Mouse (Mus musculus) neural tube, embryonic 11.5 days (tissue): ENCODE measurements around the gene Oas1h. TPM values are rescaled to one million over a fixed set of nuclear protein-coding genes. Genes with fewer than 3 reads are reported as not detected.
"Not testable (repeated sequence)": the region's sequence is repeated elsewhere in the genome, so short reads cannot be mapped to it uniquely, and the experiment has no call there.

ENCODE experiments used
- ATAC-seq: fragments of 200-750 bp; cut with Nextera tagmentation; 2 replicates; pipeline ENCODE4 v1.8.0; 2017; ENCODE audit warnings: moderate number of reproducible peaks, mild to moderate bottlenecking, moderate TSS enrichment, moderate library complexity; ENCODE audit not compliant: insufficient read depth, low FRiP score, low TSS enrichment
- DNase-seq: peaks from one replicate; pipeline ENCODE4 v3.0.0-alpha.2; 2015; ENCODE audit warnings: low spot score
- H3K27ac ChIP-seq: fragments of 300-500 bp; sonication (generic); 2 replicates; pipeline ENCODE4 v1.5.1; 2014; ENCODE audit warnings: low read depth, mild to moderate bottlenecking, low read length
- H3K27me3 ChIP-seq: fragments of 300-500 bp; sonication (generic); 2 replicates; pipeline ENCODE4 v1.6.1; 2014; ENCODE audit warnings: mild to moderate bottlenecking, low read length, mixed read lengths; ENCODE audit not compliant: control insufficient read depth, insufficient read depth
- H3K36me3 ChIP-seq: fragments of 300-500 bp; sonication (generic); 2 replicates; pipeline ENCODE4 v1.6.1; 2014; ENCODE audit warnings: mild to moderate bottlenecking, low read length, moderate library complexity, mixed read lengths; ENCODE audit not compliant: control insufficient read depth, insufficient read depth
- H3K4me1 ChIP-seq: fragments of 300-500 bp; sonication (generic); 2 replicates; pipeline ENCODE4 v1.6.1; 2014; ENCODE audit warnings: low read length, mixed read lengths; ENCODE audit not compliant: control insufficient read depth, insufficient read depth
- H3K4me2 ChIP-seq: fragments of 300-500 bp; sonication (generic); 2 replicates; pipeline ENCODE4 v1.6.1; 2014; ENCODE audit warnings: low read depth, mild to moderate bottlenecking, moderate library complexity
- H3K4me3 ChIP-seq: fragments of 300-500 bp; sonication (generic); 2 replicates; pipeline ENCODE4 v1.5.1; 2014; ENCODE audit warnings: low read depth, low read length
- H3K9ac ChIP-seq: fragments of 300-500 bp; sonication (generic); 2 replicates; pipeline ENCODE4 v1.6.1; 2014; ENCODE audit warnings: mild to moderate bottlenecking, low read length
- H3K9me3 ChIP-seq: fragments of 300-500 bp; sonication (generic); 2 replicates; pipeline ENCODE4 v1.6.1; 2016; ENCODE audit warnings: low read length; ENCODE audit not compliant: control insufficient read depth
- WGBS: fragments of 180-500 bp; shearing (Covaris S2); extraction: QIAGEN DNeasy Blood & Tissue Kit; methylation state at CpG from one replicate; pipeline ENCODE4 v1.1.7; 2014; 5-methylcytosine and 5-hydroxymethylcytosine counted together
- polyA plus RNA-seq: library from polyadenylated mRNA; unstranded; fragments of >200 nt; fragmentation: Nextera tagmentation; extraction: Ambion mirVana; gene quantifications from 2 replicates; pipeline ENCODE4 v1.2.1, GENCODE M21; 2014

Oas1h gene
- polyA plus RNA-seq, 1 experiment from 2014 or later: not detected

DNA sequence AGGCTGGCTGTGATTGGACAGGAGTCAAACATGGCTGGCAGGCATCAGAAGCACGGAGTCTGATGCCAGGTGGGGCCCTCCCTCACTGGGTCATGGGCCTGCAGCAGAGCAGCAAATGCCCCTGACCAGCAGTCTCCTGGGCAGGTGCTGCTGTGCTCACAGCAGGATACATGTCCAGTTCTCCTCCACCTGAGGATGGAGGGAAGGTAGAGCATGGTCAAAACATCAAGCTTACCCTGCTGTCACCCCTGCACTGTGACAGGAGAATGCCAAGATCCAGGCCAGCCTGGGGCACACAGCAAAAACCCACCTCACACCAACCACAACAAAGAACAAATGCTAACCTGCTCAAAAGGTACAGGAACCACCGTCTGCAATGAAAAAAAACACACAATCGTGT is 15.6 kb downstream of the Oas1h start:
- not testable (repeated sequence) for ATAC-seq, H3K9me3 ChIP-seq, H3K9ac ChIP-seq, DNase-seq, H3K27me3 ChIP-seq, H3K36me3 ChIP-seq, H3K4me3 ChIP-seq, H3K4me1 ChIP-seq, H3K27ac ChIP-seq, H3K4me2 ChIP-seq
- 74% methylated on average over 2 of the region's 3 CpGs for WGBS

DNA sequence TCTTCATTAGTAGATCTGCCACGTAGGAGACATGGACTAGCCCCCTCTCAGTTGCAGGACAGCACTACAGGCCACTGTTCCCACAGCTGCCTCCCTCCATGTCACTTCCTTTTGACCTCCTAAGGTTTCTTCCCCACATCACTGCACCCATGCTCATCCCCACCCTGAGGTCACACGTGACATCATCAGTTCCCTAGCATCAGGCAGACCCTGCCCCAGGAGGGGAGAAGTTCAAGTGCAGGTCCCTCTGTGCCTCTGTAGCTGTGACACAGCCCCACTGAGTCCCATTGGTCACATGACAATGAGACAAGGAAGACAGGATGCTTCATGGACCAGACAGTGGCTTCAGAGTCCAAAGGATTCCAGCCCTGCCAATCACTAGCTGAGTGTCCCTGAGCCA is 16.2 kb downstream of the Oas1h start:
- not testable (repeated sequence) for H3K27ac ChIP-seq, H3K27me3 ChIP-seq, ATAC-seq, H3K4me2 ChIP-seq, DNase-seq, H3K4me3 ChIP-seq, H3K4me1 ChIP-seq, H3K9me3 ChIP-seq, H3K9ac ChIP-seq, H3K36me3 ChIP-seq
- WGBS: 67% methylated on average over 2 of the region's 2 CpGs

DNA sequence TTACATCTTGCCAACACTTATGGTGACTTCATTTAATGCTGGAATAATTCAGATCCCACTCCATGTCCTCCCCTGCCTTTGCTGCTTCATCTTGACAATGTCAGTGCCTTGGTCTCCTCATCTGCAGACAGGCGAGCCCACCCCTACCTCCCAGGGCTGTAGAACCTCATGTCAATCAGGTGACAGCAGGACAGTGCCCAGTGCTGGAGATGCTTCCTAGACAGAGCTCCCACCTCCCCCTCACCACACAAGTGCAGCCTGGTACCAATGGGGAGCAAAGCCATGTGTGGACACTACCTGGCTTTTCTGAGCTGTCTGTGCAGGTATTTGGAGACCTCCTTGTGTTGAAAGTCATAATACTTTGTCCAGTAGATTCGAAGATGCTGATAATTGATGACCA is 17.6 kb downstream of the Oas1h start:
- H3K9me3 ChIP-seq, H3K4me2 ChIP-seq, H3K4me3 ChIP-seq, H3K9ac ChIP-seq, H3K36me3 ChIP-seq, ATAC-seq, DNase-seq, H3K4me1 ChIP-seq, H3K27me3 ChIP-seq, H3K27ac ChIP-seq: not testable (repeated sequence)
- 80% methylated on average over 2 of the region's 2 CpGs for WGBS

- ATAC-seq, H3K9ac ChIP-seq, H3K4me2 ChIP-seq, H3K27me3 ChIP-seq, H3K4me3 ChIP-seq, H3K9me3 ChIP-seq, DNase-seq, H3K4me1 ChIP-seq, H3K36me3 ChIP-seq, H3K27ac ChIP-seq: not testable (repeated sequence)
- 93% methylated on average over 6 of the region's 6 CpGs for WGBS
Measured at GRCm38 (mm10) chr5:120881681-120882080, 20.5 kb downstream of the Oas1h start.

DNA sequence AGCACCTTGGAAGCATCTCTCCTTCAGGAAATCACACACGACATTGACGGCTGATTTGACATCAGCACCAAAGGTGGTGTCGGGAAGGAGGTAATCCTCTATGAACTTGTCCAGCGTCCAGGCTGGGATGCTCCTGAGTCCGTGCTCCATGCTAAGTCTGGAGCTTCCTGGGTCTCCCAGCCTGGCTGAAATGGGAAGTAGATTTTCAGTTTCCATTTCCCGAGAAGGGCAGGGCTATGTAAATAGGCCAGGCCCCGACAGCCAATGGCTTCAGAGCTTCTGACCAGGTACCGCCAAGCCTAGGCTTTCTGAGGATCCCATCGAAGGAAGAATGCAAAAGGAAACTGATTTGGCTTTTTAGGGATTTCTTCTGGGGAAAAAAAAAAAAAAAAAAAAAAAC is 26.2 kb downstream of the Oas1h start, which contains the start of gene Oas1g:
TSS of gene Oas1g (minus strand) at position 201 of the 400 bp plus-strand sequence.
- not testable (repeated sequence) for H3K27me3 ChIP-seq, DNase-seq
- 23% methylated on average over 5 of the region's 9 CpGs for WGBS

DNA sequence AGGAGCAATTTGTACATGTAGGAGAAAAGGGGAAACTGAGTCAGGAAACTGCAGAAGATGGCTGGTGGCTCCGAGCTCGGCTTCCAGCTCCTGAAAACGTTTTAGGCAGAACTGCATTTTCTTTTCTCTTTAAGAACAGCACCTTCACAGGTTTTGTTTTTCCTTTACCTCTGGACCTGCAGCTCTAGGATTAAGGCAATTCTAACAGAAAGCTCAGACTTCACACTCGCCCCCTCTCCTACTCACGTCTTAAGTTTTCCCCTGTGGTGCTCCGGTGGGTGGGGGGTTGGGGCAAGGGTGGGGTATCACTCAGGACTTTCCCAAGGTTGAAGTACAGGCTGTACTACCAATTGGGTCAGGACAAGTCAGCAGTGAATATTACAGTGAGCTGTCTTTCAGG is 26.6 kb downstream of the Oas1h start:
- ATAC-seq: no peak
- Histone ChIP-seq H3K9ac (no peak overlapping the region), H3K4me3 (no peak overlapping the region), H3K9me3 (no peaks in the 10 kb centered on the region), H3K4me2 (no peak overlapping the region), H3K4me1 (no peaks in the 10 kb centered on the region), H3K27ac (no peak overlapping the region), H3K27me3 (no peaks in the 10 kb centered on the region), H3K36me3 (no peaks in the 10 kb centered on the region)
- 61% methylated on average over 6 of the region's 6 CpGs for WGBS
- no peak for DNase-seq

More for the DNA sequence above, 26.2 kb downstream of the Oas1h start, which contains the start of gene Oas1g:
- H3K9me3 ChIP-seq, H3K36me3 ChIP-seq, H3K4me1 ChIP-seq, H3K4me2 ChIP-seq, H3K9ac ChIP-seq, H3K4me3 ChIP-seq, ATAC-seq, H3K27ac ChIP-seq: not testable (repeated sequence)

GRCm38 (mm10) chr5:120888294-120888815 is 27.1 kb downstream of the Oas1h start:
- not testable (repeated sequence) for H3K36me3 ChIP-seq, H3K9ac ChIP-seq, H3K27ac ChIP-seq, H3K9me3 ChIP-seq, DNase-seq, H3K4me1 ChIP-seq, ATAC-seq, H3K4me3 ChIP-seq, H3K4me2 ChIP-seq, H3K27me3 ChIP-seq
- 42% methylated on average over 4 of the region's 4 CpGs for WGBS

- 77% methylated on average over 2 of the region's 2 CpGs for WGBS
- no peaks in the 10 kb centered on the region for H3K36me3 ChIP-seq
- H3K27ac ChIP-seq: no peak overlapping the region
- no peaks in the 10 kb centered on the region for H3K4me1 ChIP-seq
- ATAC-seq: no peak
- no peak for DNase-seq
- no peak overlapping the region for H3K4me2 ChIP-seq
- no peak overlapping the region for H3K4me3 ChIP-seq
- no peak overlapping the region for H3K9ac ChIP-seq
- H3K9me3 ChIP-seq: no peaks in the 10 kb centered on the region
- no peaks in the 10 kb centered on the region for H3K27me3 ChIP-seq
Measured at GRCm38 (mm10) chr5:120890026-120890425, 28.8 kb downstream of the Oas1h start.

GRCm38 (mm10) chr5:120890991-120891390 is 29.8 kb downstream of the Oas1h start:
- Histone ChIP-seq H3K27ac (no peak overlapping the region), H3K27me3 (no peaks in the 10 kb centered on the region), H3K9me3 (no peaks in the 10 kb centered on the region), H3K4me1 (no peaks in the 10 kb centered on the region), H3K4me3 (no peak overlapping the region), H3K9ac (no peak overlapping the region), H3K4me2 (no peak overlapping the region), H3K36me3 (no peaks in the 10 kb centered on the region)
- no peak for DNase-seq
- no peak for ATAC-seq
- 61% methylated on average over 3 of the region's 3 CpGs for WGBS
